Mouse (Mus musculus) hindbrain, embryonic 16.5 days (tissue): ENCODE measurements at regions not wholly inside any gene's neighbourhood (a gene's known extent, or its start where the extent isn't known, plus 50 kb on each side); places are given as distances from the start of the nearest gene placed in this dataset.

Experiments
- ATAC-seq: fragments of 200-750 bp; cut with Nextera tagmentation; 2 replicates; pipeline ENCODE4 v1.8.0; 2017; ENCODE audit warnings: moderate TSS enrichment, moderate library complexity
- H3K27ac ChIP-seq: fragments of 300-500 bp; sonication (generic); 2 replicates; pipeline ENCODE4 v1.5.1; 2014; ENCODE audit warnings: low read depth, mild to moderate bottlenecking, control low read depth, low read length, moderate library complexity
- H3K27me3 ChIP-seq: fragments of 300-500 bp; sonication (generic); replicated peaks from 2 replicates; pipeline ENCODE4 v1.6.1; 2014; ENCODE audit warnings: low read length; ENCODE audit not compliant: control insufficient read depth, insufficient read depth
- H3K36me3 ChIP-seq: fragments of 300-500 bp; sonication (generic); 2 replicates; pipeline ENCODE4 v1.6.1; 2014; ENCODE audit warnings: mild to moderate bottlenecking, low read length, moderate library complexity, mixed read lengths; ENCODE audit not compliant: control insufficient read depth, insufficient read depth
- H3K4me1 ChIP-seq: fragments of 300-500 bp; sonication (generic); 2 replicates; pipeline ENCODE4 v1.6.1; 2014; ENCODE audit warnings: low read depth, low read length; ENCODE audit not compliant: control insufficient read depth, insufficient read depth
- H3K4me2 ChIP-seq: fragments of 300-500 bp; sonication (generic); 2 replicates; pipeline ENCODE4 v1.6.1; 2014; ENCODE audit warnings: mild to moderate bottlenecking, low read length, control low read depth, moderate library complexity
- H3K4me3 ChIP-seq: fragments of 300-500 bp; sonication (generic); 2 replicates; pipeline ENCODE4 v1.5.1; 2014; ENCODE audit warnings: mild to moderate bottlenecking, low read length, control low read depth, moderate library complexity
- H3K9ac ChIP-seq: fragments of 300-500 bp; sonication (generic); 2 replicates; pipeline ENCODE4 v1.6.1; 2014; ENCODE audit warnings: low read depth, mild to moderate bottlenecking, control low read depth, low read length, moderate library complexity
- H3K9me3 ChIP-seq: fragments of 300-500 bp; sonication (generic); 2 replicates; pipeline ENCODE4 v1.6.1; 2014; ENCODE audit warnings: mild to moderate bottlenecking, low read length, moderate library complexity; ENCODE audit not compliant: control insufficient read depth
- WGBS: fragments of 180-500 bp; shearing (Covaris S2); extraction: QIAGEN DNeasy Blood & Tissue Kit; methylation state at CpG from one replicate; pipeline ENCODE4 v1.1.7; 2014; 5-methylcytosine and 5-hydroxymethylcytosine counted together

GRCm38 (mm10) chr2:166329556-166330340, 174.3 kb upstream of the Sulf2 start:
- Histone ChIP-seq H3K4me1 (peaks cover 9% of the 10 kb centered on the region), H3K4me3 (no peak overlapping the region), H3K36me3 (no peaks in the 10 kb centered on the region), H3K27ac (no peak overlapping the region), H3K27me3 (no peaks in the 10 kb centered on the region; the same call in 1 of the 2 replicates), H3K9ac (no peak overlapping the region), H3K9me3 (no peaks in the 10 kb centered on the region), H3K4me2 (no peak overlapping the region)
- WGBS: 64% methylated on average over 14 of the region's 14 CpGs
- ATAC-seq: no peak

- Histone ChIP-seq H3K36me3 (no peaks in the 10 kb centered on the region), H3K27me3 (no peaks in the 10 kb centered on the region), H3K27ac (no peak overlapping the region), H3K4me3 (no peak overlapping the region), H3K4me1 (peaks cover 18% of the 10 kb centered on the region), H3K9ac (no peak overlapping the region), H3K4me2 (no peak overlapping the region), H3K9me3 (no peaks in the 10 kb centered on the region)
- 75% methylated on average over 5 of the region's 5 CpGs for WGBS
- ATAC-seq: no peak
Measured at GRCm38 (mm10) chr2:166326932-166327331, 171.5 kb upstream of the Sulf2 start.

- no peaks in the 10 kb centered on the region for H3K27me3 ChIP-seq
- H3K9me3 ChIP-seq: no peaks in the 10 kb centered on the region
- 37% methylated on average over 3 of the region's 3 CpGs for WGBS
- no peaks in the 10 kb centered on the region for H3K36me3 ChIP-seq
- no peak overlapping the region for H3K4me2 ChIP-seq
- peaks cover 18% of the 10 kb centered on the region for H3K4me1 ChIP-seq
- ATAC-seq: peak; percentile 54; the same call in 1 of the 2 replicates
- no peak overlapping the region for H3K27ac ChIP-seq
- H3K9ac ChIP-seq: no peak overlapping the region
- H3K4me3 ChIP-seq: no peak overlapping the region
Measured at GRCm38 (mm10) chr2:166324954-166325353, 169.5 kb upstream of the Sulf2 start.

GRCm38 (mm10) chr2:166324439-166324838, 169.0 kb upstream of the Sulf2 start:
- H3K4me3 ChIP-seq: no peak overlapping the region
- H3K36me3 ChIP-seq: no peaks in the 10 kb centered on the region
- H3K4me2 ChIP-seq: no peak overlapping the region
- 15% methylated on average over 10 of the region's 10 CpGs for WGBS
- H3K9ac ChIP-seq: no peak overlapping the region
- ATAC-seq: peak; percentile 63
- no peak overlapping the region for H3K27ac ChIP-seq
- H3K9me3 ChIP-seq: no peaks in the 10 kb centered on the region
- H3K4me1 ChIP-seq: peaks cover 16% of the 10 kb centered on the region
- 0 out of 2 replicates have a peak, but pooled peaks cover under 1% of the 10 kb centered on the region for H3K27me3 ChIP-seq

GRCm38 (mm10) chr2:166322668-166323043, 167.2 kb upstream of the Sulf2 start:
- Histone ChIP-seq H3K4me2 (no peak overlapping the region), H3K27ac (no peak overlapping the region), H3K4me1 (peaks cover 14% of the 10 kb centered on the region), H3K9me3 (no peaks in the 10 kb centered on the region), H3K36me3 (no peaks in the 10 kb centered on the region), H3K9ac (no peak overlapping the region), H3K27me3 (0 out of 2 replicates have a peak, but pooled peaks cover 4% of the 10 kb centered on the region), H3K4me3 (no peak overlapping the region)
- WGBS: 42% methylated on average over 6 of the region's 6 CpGs
- ATAC-seq: no peak

GRCm38 (mm10) chr2:166321992-166322667, 166.7 kb upstream of the Sulf2 start:
- peaks cover 14% of the 10 kb centered on the region for H3K4me1 ChIP-seq
- H3K27ac ChIP-seq: no peak overlapping the region
- 86% methylated on average over 6 of the region's 6 CpGs for WGBS
- no peaks in the 10 kb centered on the region for H3K36me3 ChIP-seq
- no peak for ATAC-seq
- no peak overlapping the region for H3K4me3 ChIP-seq
- no peak overlapping the region for H3K9ac ChIP-seq
- no peaks in the 10 kb centered on the region for H3K9me3 ChIP-seq
- no peak overlapping the region for H3K4me2 ChIP-seq
- H3K27me3 ChIP-seq: 0 out of 2 replicates have a peak, but pooled peaks cover 5% of the 10 kb centered on the region

GRCm38 (mm10) chr2:166316409-166316916, 161.0 kb upstream of the Sulf2 start:
- H3K27me3 ChIP-seq: peaks cover 12% of the 10 kb centered on the region; the same call in 1 of the 2 replicates
- peak; percentile 75 for ATAC-seq
- H3K4me1 ChIP-seq: peaks cover 3% of the 10 kb centered on the region
- no peaks in the 10 kb centered on the region for H3K9me3 ChIP-seq
- H3K36me3 ChIP-seq: no peaks in the 10 kb centered on the region
- no peak overlapping the region for H3K4me3 ChIP-seq
- 10% methylated on average over 10 of the region's 10 CpGs for WGBS
- no peak overlapping the region for H3K27ac ChIP-seq
- H3K4me2 ChIP-seq: no peak overlapping the region
- H3K9ac ChIP-seq: no peak overlapping the region; the same call in 1 of the 2 replicates

- Histone ChIP-seq H3K36me3 (no peaks in the 10 kb centered on the region), H3K9ac (no peak overlapping the region), H3K9me3 (no peaks in the 10 kb centered on the region), H3K4me1 (peaks cover 13% of the 10 kb centered on the region), H3K4me2 (no peak overlapping the region), H3K27me3 (peaks cover 6% of the 10 kb centered on the region; the same call in 1 of the 2 replicates), H3K27ac (no peak overlapping the region), H3K4me3 (no peak overlapping the region)
- 77% methylated on average over 5 of the region's 5 CpGs for WGBS
- ATAC-seq: no peak
Measured at GRCm38 (mm10) chr2:166310438-166310837, 155.0 kb upstream of the Sulf2 start.

- WGBS: 71% methylated on average over 2 of the region's 2 CpGs
- Histone ChIP-seq H3K36me3 (no peaks in the 10 kb centered on the region), H3K9ac (no peak overlapping the region), H3K4me2 (no peak overlapping the region), H3K27me3 (0 out of 2 replicates have a peak, but pooled peaks cover 2% of the 10 kb centered on the region), H3K4me1 (peaks cover 18% of the 10 kb centered on the region), H3K4me3 (no peak overlapping the region), H3K9me3 (no peaks in the 10 kb centered on the region), H3K27ac (no peak overlapping the region)
- no peak for ATAC-seq
Measured at GRCm38 (mm10) chr2:166309882-166310281, 154.4 kb upstream of the Sulf2 start.
